Mouse (Mus musculus) c-Kit-positive CD71-positive TER-119-positive erythroid progenitor cells, embryonic 14.5 days (primary cell): ENCODE data around the gene Ddi2.
"Not testable (repeated sequence)": the region's sequence is repeated elsewhere in the genome, so short reads cannot be mapped to it uniquely, and the experiment has no call there.

Experiments used
- DNase-seq: peaks from one replicate; pipeline ENCODE4 v3.0.0-alpha.2; 2013; ENCODE audit warnings: low spot score

The Ddi2 gene

GRCm38 (mm10) chr4:141722731-141723672, at the start of gene Ddi2:
TSS of gene Ddi2 (minus strand) at chr4:141723419.
- peak; percentile 83 for DNase-seq

- not testable (repeated sequence) for DNase-seq
Observed at GRCm38 (mm10) chr4:141773019-141773418, 49.8 kb upstream of the Ddi2 start.

GRCm38 (mm10) chr4:141771823-141772222, 48.6 kb upstream of the Ddi2 start:
- no peak for DNase-seq

GRCm38 (mm10) chr4:141769501-141770160, 46.4 kb upstream of the Ddi2 start:
- no peak for DNase-seq

GRCm38 (mm10) chr4:141767353-141768036, 44.3 kb upstream of the Ddi2 start:
- DNase-seq, result peak; percentile 70

GRCm38 (mm10) chr4:141766668-141767352, 43.6 kb upstream of the Ddi2 start:
- no peak for DNase-seq

- no peak for DNase-seq
Observed at GRCm38 (mm10) chr4:141766316-141766667, 43.1 kb upstream of the Ddi2 start.

- no peak for DNase-seq
Observed at GRCm38 (mm10) chr4:141765008-141765407, 41.8 kb upstream of the Ddi2 start.

GRCm38 (mm10) chr4:141763476-141763875, 40.3 kb upstream of the Ddi2 start:
- no peak for DNase-seq

GRCm38 (mm10) chr4:141762102-141762598, 38.9 kb upstream of the Ddi2 start:
- no peak for DNase-seq

- no peak for DNase-seq
Observed at GRCm38 (mm10) chr4:141760942-141761341, 37.7 kb upstream of the Ddi2 start.

GRCm38 (mm10) chr4:141758874-141759542, 35.8 kb upstream of the Ddi2 start:
- peak; percentile 61 for DNase-seq

GRCm38 (mm10) chr4:141757124-141757523, 33.9 kb upstream of the Ddi2 start:
- no peak for DNase-seq

- no peak for DNase-seq
Observed at GRCm38 (mm10) chr4:141755375-141755930, 32.2 kb upstream of the Ddi2 start.

- peak; percentile 85 for DNase-seq
Observed at GRCm38 (mm10) chr4:141752076-141752421, 28.8 kb upstream of the Ddi2 start.

GRCm38 (mm10) chr4:141751419-141752075, 28.3 kb upstream of the Ddi2 start:
- DNase-seq, result no peak

GRCm38 (mm10) chr4:141750826-141751225, 27.6 kb upstream of the Ddi2 start:
- DNase-seq, result no peak

GRCm38 (mm10) chr4:141749557-141749956, 26.3 kb upstream of the Ddi2 start:
- DNase-seq, result no peak

GRCm38 (mm10) chr4:141746578-141747346, 23.5 kb upstream of the Ddi2 start, which contains the start of gene Agmat:
TSS of gene Agmat (plus strand) at chr4:141746672.
- no peak for DNase-seq

GRCm38 (mm10) chr4:141742381-141742780, 19.2 kb upstream of the Ddi2 start:
- DNase-seq, result no peak
